Mouse (Mus musculus) bone marrow, adult 2 months (tissue): ENCODE data around the gene Dhrs4.

Source experiments
- CTCF ChIP-seq: fragments of 200-500 bp; IDR thresholded peaks from 2 replicates; pipeline ENCODE4 v1.5.1; 2011; ENCODE audit warnings: low read length, control low read depth; ENCODE audit not compliant: control insufficient read depth, insufficient read depth
- POLR2A ChIP-seq: fragments of 200-500 bp; IDR thresholded peaks from 2 replicates; pipeline ENCODE4 v1.6.1; 2011; ENCODE audit warnings: low read depth, mild to moderate bottlenecking, control low read depth, low read length, borderline replicate concordance; ENCODE audit not compliant: control insufficient read depth

DNA sequence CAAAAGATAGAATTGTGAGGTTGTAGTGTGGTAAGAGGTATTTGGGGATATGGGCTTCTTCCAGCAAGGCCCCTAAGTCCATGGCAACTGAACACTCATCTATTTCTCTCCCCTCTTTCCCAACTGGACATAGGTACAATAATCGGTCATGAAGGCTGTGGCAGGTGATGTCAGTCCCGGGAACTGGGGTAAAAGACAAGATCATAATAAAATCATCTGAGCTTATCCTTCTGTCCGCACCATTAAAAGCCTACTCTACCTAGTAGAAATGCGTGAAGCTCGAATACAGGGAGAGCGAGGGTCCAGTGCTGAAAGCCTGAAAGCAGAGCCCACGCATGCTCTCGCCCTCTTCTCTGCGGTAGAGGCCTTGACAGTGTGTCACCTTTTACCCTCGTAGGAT is 1.1 kb downstream of the Dhrs4 start:
- TF ChIP-seq POLR2A (no peak), CTCF (no peak)
